Mouse (Mus musculus) lung, adult 2 months (tissue): ENCODE results near the gene Gpank1.

ENCODE experiments used
- CTCF ChIP-seq: fragments of 200-500 bp; IDR thresholded peaks from 2 replicates; pipeline ENCODE4 v1.5.1; 2011; ENCODE audit warnings: mild to moderate bottlenecking, low read length, control low read depth; ENCODE audit not compliant: insufficient read depth
- POLR2A ChIP-seq: fragments of 200-500 bp; IDR thresholded peaks from 2 replicates; pipeline ENCODE4 v1.6.1; 2011; ENCODE audit warnings: low read depth, mild to moderate bottlenecking, control low read depth, low read length, borderline replicate concordance; ENCODE audit errors: extremely low read depth

- TF ChIP-seq CTCF, result no peak
- TF ChIP-seq POLR2A, result no peak
These were observed 47.2 kb upstream of the Gpank1 start for GRCm38 (mm10) chr17:35074097-35074496.
